Mouse (Mus musculus) skeletal muscle tissue, adult 2 months (tissue): ENCODE data around the gene Bbs9.
"Not testable (repeated sequence)": the region's sequence is repeated elsewhere in the genome, so short reads cannot be mapped to it uniquely, and the experiment has no call there.

ENCODE experiments used
- DNase-seq: peaks from one replicate; pipeline ENCODE4 v3.0.0-alpha.2; 2012; ENCODE audit warnings: low read depth, low spot score

Gene Bbs9

GRCm38 (mm10) chr9:22695392-22695791, 219.9 kb downstream of the Bbs9 start:
- no peak for DNase-seq

- no peak for DNase-seq
Observed at GRCm38 (mm10) chr9:22696809-22697374, 221.4 kb downstream of the Bbs9 start.

- DNase-seq: no peak
Observed at GRCm38 (mm10) chr9:22697811-22698210, 222.3 kb downstream of the Bbs9 start.

GRCm38 (mm10) chr9:22698501-22698900, 223.0 kb downstream of the Bbs9 start:
- no peak for DNase-seq

- DNase-seq: no peak
Observed at GRCm38 (mm10) chr9:22702065-22702611, 226.6 kb downstream of the Bbs9 start.

GRCm38 (mm10) chr9:22702812-22703367, 227.4 kb downstream of the Bbs9 start:
- no peak for DNase-seq

GRCm38 (mm10) chr9:22703541-22703940, 228.0 kb downstream of the Bbs9 start:
- DNase-seq: no peak

GRCm38 (mm10) chr9:22707166-22707913, 231.8 kb downstream of the Bbs9 start:
- no peak for DNase-seq

GRCm38 (mm10) chr9:22708970-22709726, 233.6 kb downstream of the Bbs9 start:
- no peak for DNase-seq

- DNase-seq: no peak
Observed at GRCm38 (mm10) chr9:22710032-22710431, 234.5 kb downstream of the Bbs9 start.

GRCm38 (mm10) chr9:22711339-22711738, 235.8 kb downstream of the Bbs9 start:
- no peak for DNase-seq

GRCm38 (mm10) chr9:22712743-22713142, 237.2 kb downstream of the Bbs9 start:
- no peak for DNase-seq

GRCm38 (mm10) chr9:22713286-22713685, 237.8 kb downstream of the Bbs9 start:
- DNase-seq: not testable (repeated sequence)

GRCm38 (mm10) chr9:22717583-22717982, 242.1 kb downstream of the Bbs9 start:
- DNase-seq: no peak

- no peak for DNase-seq
Observed at GRCm38 (mm10) chr9:22718174-22718823, 242.8 kb downstream of the Bbs9 start.

- DNase-seq: no peak
Observed at GRCm38 (mm10) chr9:22732646-22733045, 257.1 kb downstream of the Bbs9 start.

- DNase-seq: no peak
Observed at GRCm38 (mm10) chr9:22734954-22735353, 259.4 kb downstream of the Bbs9 start.

GRCm38 (mm10) chr9:22735385-22735784, 259.9 kb downstream of the Bbs9 start:
- DNase-seq: no peak

GRCm38 (mm10) chr9:22737893-22738292, 262.4 kb downstream of the Bbs9 start:
- no peak for DNase-seq

GRCm38 (mm10) chr9:22738861-22739260, 263.3 kb downstream of the Bbs9 start:
- no peak for DNase-seq

- no peak for DNase-seq
Observed at GRCm38 (mm10) chr9:22741967-22742366, 266.5 kb downstream of the Bbs9 start.
